In genomic region chr12:90664436-90664835, GRCm38 (mm10) we compare ENCODE assay signal across 29 mouse cellular contexts.
DNase-seq lines count a peak whose midpoint lies in the region; ATAC-seq and TF ChIP-seq lines count a peak whose summit lies in the region.
"Had no signal": no experiment of that assay in that cellular context is flagged by ENCODE, and none has a peak within 500 bp of the region (broad histone marks: within the 10 kb centered on the region; RNA-seq: fewer than 3 reads in every experiment).

No protein-coding gene starts in this region.

- H3K27ac ChIP-seq in forebrain, postnatal 0 days (ENCODE audit: low read depth, low read length), result no peak overlapping the region
- no peak overlapping the region for H3K27ac ChIP-seq in forebrain, embryonic 12.5 days
- no peak overlapping the region for H3K27ac ChIP-seq in kidney, postnatal 0 days
- H3K27ac ChIP-seq in kidney, embryonic 16.5 days (ENCODE audit: low read length), result no peak overlapping the region
- H3K27ac ChIP-seq: embryonic facial prominence, embryonic 12.5 days; hindbrain, embryonic 10.5 days; limb, embryonic 13.5 days; liver, embryonic 13.5 days; midbrain, embryonic 13.5 days; neural tube, embryonic 13.5 days had no signal

- no peaks in the 10 kb centered on the region for H3K9me3 ChIP-seq in forebrain, postnatal 0 days (ENCODE audit: low read length)
- H3K9me3 ChIP-seq in forebrain, embryonic 12.5 days, result no peaks in the 10 kb centered on the region
- H3K9me3 ChIP-seq in kidney, postnatal 0 days (replicated peaks; ENCODE audit: low read length), result no peaks in the 10 kb centered on the region
- no peaks in the 10 kb centered on the region for H3K9me3 ChIP-seq in kidney, embryonic 16.5 days (ENCODE audit: low read length)
- H3K9me3 ChIP-seq: embryonic facial prominence, embryonic 12.5 days; G1E; heart, embryonic 12.5 days; hindbrain, embryonic 10.5 days; limb, embryonic 13.5 days; liver, embryonic 13.5 days; midbrain, embryonic 13.5 days; neural tube, embryonic 13.5 days had no signal

- H3K4me1 ChIP-seq in forebrain, postnatal 0 days (ENCODE audit: insufficient read depth), result no peaks in the 10 kb centered on the region
- no peaks in the 10 kb centered on the region for H3K4me1 ChIP-seq in forebrain, embryonic 12.5 days
- H3K4me1 ChIP-seq in kidney, postnatal 0 days (replicated peaks; ENCODE audit: insufficient read depth, low read length), result no peaks in the 10 kb centered on the region
- H3K4me1 ChIP-seq in kidney, embryonic 16.5 days (ENCODE audit: insufficient read depth, low read length), result no peaks in the 10 kb centered on the region
- H3K4me1 ChIP-seq: embryonic facial prominence, embryonic 12.5 days; heart, embryonic 12.5 days; hindbrain, embryonic 10.5 days; limb, embryonic 13.5 days; liver, embryonic 13.5 days; midbrain, embryonic 13.5 days; neural tube, embryonic 13.5 days had no signal

- no peak overlapping the region for H3K4me2 ChIP-seq in forebrain, postnatal 0 days (ENCODE audit: low read depth)
- H3K4me2 ChIP-seq in forebrain, embryonic 12.5 days, result no peak overlapping the region
- H3K4me2 ChIP-seq in kidney, postnatal 0 days (ENCODE audit: low read length), result no peak overlapping the region
- H3K4me2 ChIP-seq in kidney, embryonic 16.5 days (replicated peaks; ENCODE audit: low read depth, low read length), result no peak overlapping the region
- H3K4me2 ChIP-seq: embryonic facial prominence, embryonic 12.5 days; heart, embryonic 12.5 days; limb, embryonic 13.5 days; liver, embryonic 13.5 days; midbrain, embryonic 13.5 days; neural tube, embryonic 13.5 days had no signal

- no peak for ATAC-seq in forebrain, postnatal 0 days
- ATAC-seq in forebrain, embryonic 12.5 days (ENCODE audit: low FRiP score), result no peak
- ATAC-seq in kidney, postnatal 0 days (replicated peaks; ENCODE audit: low FRiP score, low read depth), result no peak
- no peak for ATAC-seq in kidney, embryonic 16.5 days (ENCODE audit: low FRiP score, low TSS enrichment)
- ATAC-seq: forebrain, embryonic 16.5 days; midbrain, embryonic 13.5 days had no signal

- 32% methylated on average over 2 of the region's 2 CpGs for WGBS in forebrain, postnatal 0 days
- WGBS in forebrain, embryonic 12.5 days, result 61% methylated on average over 2 of the region's 2 CpGs
- WGBS in kidney, postnatal 0 days, result 48% methylated on average over 2 of the region's 2 CpGs
- 53% methylated on average over 2 of the region's 2 CpGs for WGBS in kidney, embryonic 16.5 days

- H3K4me3 ChIP-seq in forebrain, postnatal 0 days (ENCODE audit: low read depth, low read length), result no peak overlapping the region
- no peak overlapping the region for H3K4me3 ChIP-seq in forebrain, embryonic 12.5 days (replicated peaks)
- no peak overlapping the region for H3K4me3 ChIP-seq in kidney, postnatal 0 days (replicated peaks; ENCODE audit: low read depth, low read length)
- H3K4me3 ChIP-seq in kidney, embryonic 16.5 days (ENCODE audit: low read length), result no peak overlapping the region
- H3K4me3 ChIP-seq: embryonic facial prominence, embryonic 12.5 days; heart, embryonic 12.5 days; hindbrain, embryonic 10.5 days; limb, embryonic 13.5 days; liver, embryonic 13.5 days; midbrain, embryonic 13.5 days; myocyte; neural tube, embryonic 13.5 days had no signal

- no peaks in the 10 kb centered on the region for H3K27me3 ChIP-seq in forebrain, postnatal 0 days (ENCODE audit: insufficient read depth, low read length)
- H3K27me3 ChIP-seq in forebrain, embryonic 12.5 days, result no peaks in the 10 kb centered on the region
- H3K27me3 ChIP-seq in kidney, postnatal 0 days (ENCODE audit: insufficient read depth, low read length), result no peaks in the 10 kb centered on the region
- H3K27me3 ChIP-seq in kidney, embryonic 16.5 days (ENCODE audit: insufficient read depth, low read length), result no peaks in the 10 kb centered on the region
- H3K27me3 ChIP-seq: CH12.LX; embryonic facial prominence, embryonic 12.5 days; heart, embryonic 12.5 days; limb, embryonic 13.5 days; liver, embryonic 13.5 days; midbrain, embryonic 13.5 days; neural tube, embryonic 13.5 days had no signal

- no peaks in the 10 kb centered on the region for H3K36me3 ChIP-seq in forebrain, postnatal 0 days (ENCODE audit: insufficient read depth)
- H3K36me3 ChIP-seq in forebrain, embryonic 12.5 days (replicated peaks), result no peaks in the 10 kb centered on the region
- H3K36me3 ChIP-seq in kidney, postnatal 0 days (ENCODE audit: insufficient read depth, low read length), result no peaks in the 10 kb centered on the region
- H3K36me3 ChIP-seq in kidney, embryonic 16.5 days (ENCODE audit: insufficient read depth, low read length), result no peaks in the 10 kb centered on the region
- H3K36me3 ChIP-seq: embryonic facial prominence, embryonic 12.5 days; G1E; heart, embryonic 12.5 days; hindbrain, embryonic 10.5 days; limb, embryonic 13.5 days; liver, embryonic 13.5 days; midbrain, embryonic 13.5 days; neural tube, embryonic 13.5 days had no signal

- TF ChIP-seq CTCF in forebrain, postnatal 0 days (IDR thresholded peaks at IDR 0.05; ENCODE audit: low read depth), result no peak
- TF ChIP-seq CTCF in kidney, postnatal 0 days (IDR thresholded peaks at IDR 0.05; ENCODE audit: low read depth), result no peak

- peak; percentile 1 for DNase-seq in forebrain, postnatal 0 days
- peak; percentile 12 for DNase-seq in kidney, postnatal 0 days (ENCODE audit: low spot score)
- DNase-seq in brain, adult 2 months (ENCODE audit: low read depth, low spot score), result peak; percentile 43
- DNase-seq in forelimb bud, embryonic 11.5 days (ENCODE audit: low read depth, low spot score), result peak; percentile 18
- DNase-seq in yolk sac, embryonic 10.5 days (ENCODE audit: low spot score), result no peak
- DNase-seq: adrenal gland, adult 2 months; B cell, adult 2 months; cerebellum, adult 18-20 months; cerebellum, postnatal 14 days; gastrocnemius, postnatal 25 days; heart, adult 18-20 months; heart, postnatal 10 days; kidney, postnatal 10 days; layer of hippocampus, postnatal 36 days; liver, embryonic 13.5 days; lung, adult 2 months; thymus, postnatal 25 days had no signal

- no peak overlapping the region for H3K9ac ChIP-seq in forebrain, postnatal 0 days
- H3K9ac ChIP-seq in forebrain, embryonic 12.5 days, result no peak overlapping the region
- no peak overlapping the region for H3K9ac ChIP-seq in kidney, postnatal 0 days (ENCODE audit: low read depth, low read length)
- no peak overlapping the region for H3K9ac ChIP-seq in kidney, embryonic 16.5 days (replicated peaks; ENCODE audit: low read length)
- H3K9ac ChIP-seq: embryonic facial prominence, embryonic 12.5 days; heart, embryonic 12.5 days; limb, embryonic 13.5 days; liver, embryonic 13.5 days; midbrain, embryonic 13.5 days; neural tube, embryonic 13.5 days had no signal
